ENCODE assay signal across 8 mouse cellular contexts in the genomic region with DNA sequence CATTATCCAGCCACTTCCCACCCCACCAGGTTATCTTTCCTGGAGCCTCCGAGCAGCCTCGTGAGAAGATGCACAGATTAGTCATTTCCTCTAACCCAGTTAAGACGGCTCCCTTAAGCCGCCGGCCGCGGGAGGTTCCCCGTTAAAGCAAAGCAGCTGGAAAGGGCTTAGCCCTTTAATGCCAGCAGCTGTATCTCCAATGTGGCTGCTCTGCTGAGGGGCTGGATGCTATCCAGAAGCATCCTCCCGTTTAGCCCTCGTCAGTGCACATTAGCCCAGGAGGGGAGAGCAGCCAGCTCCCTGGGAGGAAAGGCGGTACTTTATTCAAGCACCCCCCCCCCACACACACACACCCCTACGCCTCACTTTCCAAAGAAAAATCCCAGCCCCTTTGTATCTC. TPM values are rescaled to one million over a fixed set of nuclear protein-coding genes. Genes with fewer than 3 reads are reported as not detected.
A peak's percentile ranks its signal among the peaks of the same experiment; 100 is the strongest.
DNase-seq lines count a peak whose midpoint lies in the region; ATAC-seq lines count a peak whose summit lies in the region.

No protein-coding gene starts in this region.

- no peak for ATAC-seq in monocyte, adult 5-6 weeks (replicated peaks; ENCODE audit: insufficient number of reproducible peaks, low FRiP score, low TSS enrichment, poor library complexity, severe bottlenecking)

- DNase-seq in cerebellum, postnatal 10 days, result peak; percentile 62 to 73
- DNase-seq in cerebellum, adult 11-12 months, result no peak
- peak; percentile 60 for DNase-seq in urinary bladder, postnatal 14 days (ENCODE audit: low spot score)
- no peak for DNase-seq in urinary bladder, postnatal 10 days (ENCODE audit: low spot score)
- DNase-seq in kidney, postnatal 10 days, result peak; percentile 68
- peak; percentile 21 for DNase-seq in skeletal muscle tissue, adult 2 months (ENCODE audit: low read depth, low spot score)
- DNase-seq in layer of hippocampus, adult 11-12 months (ENCODE audit: low spot score), result no peak

RNA-seq across cellular contexts. Expression of a gene that starts 13.6 kb away (rescaled TPM):
- not detected in 3 replicates for total RNA-seq in monocyte, adult 5-6 weeks (2017)

RNA-seq across cellular contexts. Expression of a gene that starts 24.2 kb away (rescaled TPM):
- total RNA-seq in monocyte, adult 5-6 weeks (2017), result not detected in 3 replicates

RNA-seq across cellular contexts. Expression of a gene that starts 35.9 kb away (rescaled TPM):
- not detected in 3 replicates for total RNA-seq in monocyte, adult 5-6 weeks (2017)

RNA-seq across cellular contexts. Expression of a gene that starts 36.7 kb away (rescaled TPM):
- total RNA-seq in monocyte, adult 5-6 weeks (2017), result 16.4 to 36.9 TPM (median 17.8 TPM) in 3 replicates

RNA-seq across cellular contexts. Expression of a gene that starts 55.4 kb away (rescaled TPM):
- total RNA-seq in monocyte, adult 5-6 weeks (2017), result not detected in 3 replicates

Comparison
In these comparisons a context has a peak if more than half of its experiments do, and no peak if none do; other contexts are left out.
1. DNase-seq: peak in cerebellum, postnatal 10 days (2 of 2), urinary bladder, postnatal 14 days (single experiment), kidney, postnatal 10 days (single experiment) and skeletal muscle tissue, adult 2 months (single experiment); none in cerebellum, adult 11-12 months (single experiment), urinary bladder, postnatal 10 days (single experiment) and layer of hippocampus, adult 11-12 months (single experiment).